Mouse (Mus musculus): ENCODE measurements around the gene Duoxa2. TPM values are rescaled to one million over a fixed set of nuclear protein-coding genes. Genes with fewer than 3 reads are reported as not detected.
A peak's percentile ranks its signal among the peaks of the same experiment; 100 is the strongest.
"Not testable (repeated sequence)": the region's sequence is repeated elsewhere in the genome, so short reads cannot be mapped to it uniquely, and the experiment has no call there.

Gene Duoxa2
- polyA plus RNA-seq, 1 experiment from 2014 or later, result not detected

GRCm38 (mm10) chr2:122337291-122337690, 38.6 kb downstream of the Duoxa2 start:
- Histone ChIP-seq H3K4me2 (replicated peaks) (0 out of 2 replicates have a peak overlapping the region, but pooled peaks have one; percentile 4), H3K9ac (no peak overlapping the region), H3K27me3 (no peaks in the 10 kb centered on the region), H3K9me3 (replicated peaks) (no peaks in the 10 kb centered on the region), H3K4me3 (replicated peaks) (no peak overlapping the region), H3K27ac (replicated peaks) (no peak overlapping the region), H3K36me3 (no peaks in the 10 kb centered on the region), H3K4me1 (peaks cover 14% of the 10 kb centered on the region; the same call in 1 of the 2 replicates)
- WGBS, result 63% methylated on average over 21 of the region's 21 CpGs
- no peak for ATAC-seq (ENCODE audit: insufficient number of reproducible peaks, low FRiP score, low TSS enrichment, low read depth)

DNA sequence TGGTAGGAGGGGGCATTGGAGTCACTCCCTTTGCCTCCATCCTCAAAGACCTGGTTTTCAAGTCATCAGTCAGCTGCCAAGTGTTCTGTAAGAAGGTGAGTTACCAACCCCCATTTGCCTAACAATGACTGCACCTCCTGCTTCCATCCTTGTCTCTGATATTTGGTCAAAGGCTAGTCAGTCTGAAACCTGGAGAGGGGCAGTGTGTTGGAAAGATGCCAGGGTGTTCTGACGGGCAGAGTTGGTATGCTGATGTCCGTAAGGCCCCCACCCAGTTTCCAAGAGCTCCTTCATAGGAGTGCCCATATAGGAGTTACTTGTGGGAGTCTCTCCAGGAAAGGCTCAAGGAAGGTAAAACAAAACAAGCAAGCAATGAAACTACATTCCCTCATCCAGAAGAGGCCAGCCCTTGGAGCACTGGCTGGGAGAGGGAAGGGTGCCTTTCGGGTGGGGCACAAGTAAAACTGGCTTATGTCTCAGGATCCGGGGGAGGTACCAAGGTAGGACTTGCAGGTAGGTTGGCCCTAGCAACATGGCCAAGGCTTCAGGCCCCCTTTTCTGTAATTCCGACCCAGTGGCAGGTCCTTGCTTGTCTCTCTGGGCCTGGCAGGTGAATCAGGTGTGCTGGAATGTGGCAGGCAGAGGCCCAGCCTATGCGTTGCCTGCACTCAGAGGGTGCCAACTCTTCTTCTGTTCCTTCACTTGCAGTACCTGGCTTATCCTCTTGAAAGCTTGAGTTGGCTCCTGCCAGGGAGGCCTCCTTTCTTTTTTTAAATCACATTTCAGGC, 46.6 kb downstream of the Duoxa2 start:
- WGBS, result 55% methylated on average over 6 of the region's 6 CpGs
- H3K36me3 ChIP-seq, result no peaks in the 10 kb centered on the region
- H3K27me3 ChIP-seq, result no peaks in the 10 kb centered on the region
- no peak overlapping the region for H3K4me2 ChIP-seq (replicated peaks)
- H3K9me3 ChIP-seq (replicated peaks), result no peaks in the 10 kb centered on the region
- no peak for ATAC-seq (ENCODE audit: insufficient number of reproducible peaks, low FRiP score, low TSS enrichment, low read depth)
- no peak overlapping the region for H3K4me3 ChIP-seq (replicated peaks)
- peak overlapping the region; percentile 70 for H3K27ac ChIP-seq (replicated peaks)
- peaks cover 29% of the 10 kb centered on the region for H3K4me1 ChIP-seq
- H3K9ac ChIP-seq, result no peak overlapping the region

DNA sequence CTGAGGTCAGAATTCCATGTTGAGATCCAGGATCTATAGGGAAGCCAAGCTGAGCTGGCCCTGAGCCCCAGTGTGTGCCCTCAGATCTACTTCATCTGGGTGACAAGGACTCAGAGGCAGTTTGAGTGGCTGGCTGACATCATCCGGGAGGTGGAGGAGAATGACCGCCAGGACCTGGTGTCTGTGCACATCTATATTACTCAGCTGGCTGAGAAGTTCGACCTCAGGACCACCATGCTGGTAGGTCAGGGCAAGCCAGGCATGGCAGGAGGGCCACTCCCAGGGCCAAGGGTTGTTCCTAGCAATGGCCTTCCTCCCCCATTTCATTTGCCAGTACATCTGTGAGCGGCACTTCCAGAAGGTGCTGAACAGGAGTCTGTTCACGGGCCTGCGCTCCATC, 47.5 kb downstream of the Duoxa2 start:
- 88% methylated on average over 6 of the region's 6 CpGs for WGBS
- not testable (repeated sequence) for H3K9ac ChIP-seq; H3K9me3 ChIP-seq (replicated peaks); H3K4me3 ChIP-seq (replicated peaks); H3K36me3 ChIP-seq; H3K4me2 ChIP-seq (replicated peaks); ATAC-seq (ENCODE audit: insufficient number of reproducible peaks, low FRiP score, low TSS enrichment, low read depth); H3K27me3 ChIP-seq
- H3K4me1 ChIP-seq, result peaks cover 33% of the 10 kb centered on the region
- H3K27ac ChIP-seq (replicated peaks), result peak overlapping the region; percentile 70

DNA sequence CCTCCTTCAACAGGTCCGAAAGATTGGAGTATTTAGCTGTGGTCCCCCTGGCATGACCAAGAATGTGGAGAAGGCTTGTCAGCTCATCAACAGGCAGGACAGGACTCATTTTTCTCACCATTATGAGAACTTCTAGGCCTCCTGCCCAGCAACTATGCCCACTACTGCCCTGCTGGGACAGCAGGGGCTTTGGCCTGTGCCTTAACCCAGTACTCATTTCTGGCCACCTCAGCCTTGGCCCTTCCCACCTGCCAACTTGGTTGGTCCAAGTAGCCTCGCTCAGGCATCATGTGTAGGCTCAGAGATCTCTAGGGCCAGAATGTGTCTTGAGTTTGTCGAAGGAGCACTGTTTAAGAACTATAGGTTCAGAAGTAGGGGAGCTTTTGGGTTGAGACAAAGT, 48.6 kb downstream of the Duoxa2 start:
- H3K36me3 ChIP-seq, result no peaks in the 10 kb centered on the region
- no peak overlapping the region for H3K4me3 ChIP-seq (replicated peaks)
- no peak overlapping the region for H3K9ac ChIP-seq
- no peaks in the 10 kb centered on the region for H3K9me3 ChIP-seq (replicated peaks)
- H3K4me2 ChIP-seq (replicated peaks), result no peak overlapping the region
- WGBS, result 93% methylated on average over 3 of the region's 3 CpGs
- no peaks in the 10 kb centered on the region for H3K27me3 ChIP-seq
- peaks cover 37% of the 10 kb centered on the region for H3K4me1 ChIP-seq
- ATAC-seq (ENCODE audit: insufficient number of reproducible peaks, low FRiP score, low TSS enrichment, low read depth), result no peak
- no peak overlapping the region for H3K27ac ChIP-seq (replicated peaks)

DNA sequence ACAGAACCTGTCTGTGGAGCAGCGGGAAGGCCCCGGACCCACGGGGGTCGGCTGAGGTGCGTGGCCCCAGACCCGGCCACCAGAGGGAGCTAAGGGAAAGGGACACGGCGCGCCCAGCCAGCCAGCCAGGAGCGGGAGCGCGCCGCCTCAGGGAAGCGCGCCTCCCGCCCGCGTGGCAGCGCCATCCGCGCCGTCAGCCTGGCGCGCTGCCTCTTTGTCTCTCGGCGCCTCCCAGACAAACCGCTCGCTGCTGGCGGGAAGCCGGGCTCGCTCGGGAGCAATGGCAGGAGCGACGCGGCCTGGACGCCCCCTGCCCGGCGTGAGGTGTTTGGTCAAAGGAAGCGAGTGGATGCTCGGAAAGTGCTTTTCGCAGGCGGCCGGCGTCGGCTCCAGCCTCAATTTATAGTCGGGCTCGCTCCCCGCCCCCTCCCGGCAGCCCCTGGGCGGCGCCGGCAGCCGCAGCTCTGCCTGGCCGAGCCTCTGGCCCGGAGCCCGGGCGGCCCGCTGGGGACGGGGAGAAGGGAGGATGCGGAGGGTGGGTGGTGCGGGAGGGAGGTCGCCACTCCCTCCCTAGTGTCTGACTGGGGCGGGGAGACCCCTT, 49.9 kb downstream of the Duoxa2 start:
- ATAC-seq (ENCODE audit: insufficient number of reproducible peaks, low FRiP score, low TSS enrichment, low read depth), result peak; percentile 87
- under 1% methylated on average over 58 of the region's 63 CpGs for WGBS
- H3K27ac ChIP-seq (replicated peaks), result peak overlapping the region; percentile 99

DNA sequence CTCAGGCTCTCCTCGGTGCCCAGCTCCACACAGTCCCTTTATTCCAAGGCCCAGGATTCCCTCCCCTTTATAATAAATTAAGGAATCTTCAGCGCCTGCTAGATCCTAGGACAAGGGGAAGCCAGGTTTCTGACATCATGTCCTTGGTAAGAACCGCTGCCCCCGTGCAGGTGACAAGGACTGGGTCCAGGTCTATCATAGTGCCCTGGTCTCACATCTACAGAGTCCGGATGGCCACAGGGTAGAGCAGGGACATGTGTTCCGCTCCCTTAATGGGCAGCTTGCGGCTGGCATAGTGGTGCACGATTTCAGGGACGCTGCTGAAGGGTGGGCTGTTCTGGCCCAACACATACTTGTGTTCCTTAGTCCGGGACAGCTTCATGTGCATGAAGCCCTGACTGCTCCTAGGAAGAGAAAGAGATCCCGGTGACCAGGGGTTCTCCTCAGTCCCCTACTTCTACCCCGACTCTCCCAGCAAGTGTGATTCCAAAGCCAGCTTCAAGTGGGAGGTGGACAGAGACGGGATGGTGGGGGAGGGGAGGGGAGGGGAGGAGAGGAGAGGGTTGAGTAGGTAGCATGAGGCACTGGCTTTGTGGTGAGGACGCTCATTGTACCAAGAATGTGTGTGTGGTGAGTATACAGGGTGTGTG, 50.6 kb downstream of the Duoxa2 start:
- 0 out of 2 replicates have a peak, but pooled peaks have one; percentile 13 for ATAC-seq (ENCODE audit: insufficient number of reproducible peaks, low FRiP score, low TSS enrichment, low read depth)
- Histone ChIP-seq H3K4me2 (replicated peaks) (peak overlapping the region; percentile 68), H3K36me3 (peaks cover 11% of the 10 kb centered on the region), H3K27ac (replicated peaks) (peak overlapping the region; percentile 99), H3K4me3 (replicated peaks) (peak overlapping the region; percentile 62), H3K9me3 (replicated peaks) (no peaks in the 10 kb centered on the region), H3K9ac (peak overlapping the region; percentile 75), H3K27me3 (no peaks in the 10 kb centered on the region), H3K4me1 (peaks cover 43% of the 10 kb centered on the region)
- 12% methylated on average over 14 of the region's 14 CpGs for WGBS

More for the DNA sequence above, 49.9 kb downstream of the Duoxa2 start:
- Histone ChIP-seq H3K27me3 (no peaks in the 10 kb centered on the region), H3K9me3 (replicated peaks) (no peaks in the 10 kb centered on the region), H3K4me1 (peaks cover 43% of the 10 kb centered on the region), H3K4me3 (replicated peaks) (peak overlapping the region; percentile 62), H3K9ac (peak overlapping the region; percentile 75), H3K36me3 (peaks cover 8% of the 10 kb centered on the region), H3K4me2 (replicated peaks) (peak overlapping the region; percentile 68)

GRCm38 (mm10) chr2:122351156-122351930, 52.6 kb downstream of the Duoxa2 start:
- H3K9ac ChIP-seq, result no peak overlapping the region
- WGBS, result 54% methylated on average over 5 of the region's 5 CpGs
- no peaks in the 10 kb centered on the region for H3K27me3 ChIP-seq
- H3K4me1 ChIP-seq, result peaks cover 39% of the 10 kb centered on the region
- no peaks in the 10 kb centered on the region for H3K9me3 ChIP-seq (replicated peaks)
- peaks cover 20% of the 10 kb centered on the region for H3K36me3 ChIP-seq
- no peak overlapping the region for H3K4me3 ChIP-seq (replicated peaks)
- ATAC-seq (ENCODE audit: insufficient number of reproducible peaks, low FRiP score, low TSS enrichment, low read depth), result no peak
- H3K4me2 ChIP-seq (replicated peaks), result no peak overlapping the region
- H3K27ac ChIP-seq (replicated peaks), result peak overlapping the region; percentile 72

DNA sequence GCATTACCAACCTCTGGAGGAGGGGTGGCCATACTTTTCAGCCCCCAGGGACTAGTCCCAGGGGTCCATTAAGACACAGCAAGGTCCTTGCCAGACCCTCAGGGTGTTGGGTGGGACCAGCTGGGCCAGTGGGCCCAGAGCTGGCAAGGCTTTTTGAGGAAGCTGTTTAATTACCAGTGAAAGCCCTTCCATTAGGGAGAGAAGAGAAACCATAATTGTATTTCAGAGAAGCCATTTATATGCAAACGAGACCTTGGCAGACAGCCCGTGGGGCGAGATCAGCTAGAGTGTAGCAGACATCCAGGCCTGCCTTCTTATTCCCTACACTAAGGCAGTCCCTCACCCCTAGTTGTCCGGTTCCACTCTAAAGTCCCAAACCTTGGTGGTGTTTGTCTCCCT, 53.2 kb downstream of the Duoxa2 start:
- no peaks in the 10 kb centered on the region for H3K27me3 ChIP-seq
- ATAC-seq (ENCODE audit: insufficient number of reproducible peaks, low FRiP score, low TSS enrichment, low read depth), result no peak
- no peak overlapping the region for H3K9ac ChIP-seq
- peak overlapping the region; percentile 72 for H3K27ac ChIP-seq (replicated peaks)
- no peak overlapping the region for H3K4me3 ChIP-seq (replicated peaks)
- H3K9me3 ChIP-seq (replicated peaks), result no peaks in the 10 kb centered on the region
- 30% methylated on average over 4 of the region's 4 CpGs for WGBS
- H3K36me3 ChIP-seq, result peaks cover 23% of the 10 kb centered on the region
- H3K4me1 ChIP-seq, result peaks cover 39% of the 10 kb centered on the region
- H3K4me2 ChIP-seq (replicated peaks), result no peak overlapping the region

Other genes with a start within 250 kb of the Duoxa2 start
- 7.6 TPM in 2 replicates for gene Spg11, start 180.5 kb upstream of the Duoxa2 start, polyA plus RNA-seq (2015; fragmentation: Nextera tagmentation; extraction: Ambion mirVana)
- gene B2m, start 151.2 kb upstream of the Duoxa2 start, polyA plus RNA-seq (2015; fragmentation: Nextera tagmentation; extraction: Ambion mirVana), result 329 and 337 TPM in 2 replicates
- 0.21 TPM in 1 of 2 replicates, not detected in the other for gene Trim69, start 138.2 kb upstream of the Duoxa2 start, polyA plus RNA-seq (2015; fragmentation: Nextera tagmentation; extraction: Ambion mirVana)
- 0.08 TPM in 1 of 2 replicates, not detected in the other for gene Patl2, start 112.7 kb upstream of the Duoxa2 start, polyA plus RNA-seq (2015; fragmentation: Nextera tagmentation; extraction: Ambion mirVana)
- gene Terb2, start 112.6 kb upstream of the Duoxa2 start, polyA plus RNA-seq (2015; fragmentation: Nextera tagmentation; extraction: Ambion mirVana), result not detected in 2 replicates
- gene Sord, start 64.2 kb upstream of the Duoxa2 start, polyA plus RNA-seq (2015; fragmentation: Nextera tagmentation; extraction: Ambion mirVana), result 24.1 and 28.7 TPM in 2 replicates
- gene Duox2, start 451 bp upstream of the Duoxa2 start, polyA plus RNA-seq (2015; fragmentation: Nextera tagmentation; extraction: Ambion mirVana), result 0.05 and 0.11 TPM in 2 replicates
- gene Duoxa1, start 14.8 kb downstream of the Duoxa2 start, polyA plus RNA-seq (2015; fragmentation: Nextera tagmentation; extraction: Ambion mirVana), result 6.6 and 7.6 TPM in 2 replicates
- 1.5 TPM in 2 replicates for gene Duox1, start 16.8 kb downstream of the Duoxa2 start, polyA plus RNA-seq (2015; fragmentation: Nextera tagmentation; extraction: Ambion mirVana)
- gene Shf, start 70.3 kb downstream of the Duoxa2 start, polyA plus RNA-seq (2015; fragmentation: Nextera tagmentation; extraction: Ambion mirVana), result 4.5 and 5.0 TPM in 2 replicates
- gene Slc28a2, start 127.6 kb downstream of the Duoxa2 start, polyA plus RNA-seq (2015; fragmentation: Nextera tagmentation; extraction: Ambion mirVana), result 0.31 and 1.5 TPM in 2 replicates
- gene Gm14085, start 186.0 kb downstream of the Duoxa2 start, polyA plus RNA-seq (2015; fragmentation: Nextera tagmentation; extraction: Ambion mirVana), result not detected in 2 replicates